Mouse (Mus musculus): ENCODE data around the gene Uqcc1. TPM values are rescaled to one million over a fixed set of nuclear protein-coding genes. Genes with fewer than 3 reads are reported as not detected.
A peak's percentile ranks its signal among the peaks of the same experiment; 100 is the strongest.

The Uqcc1 gene
- total and polyA plus RNA-seq, 3 experiments, result 35.3 to 55.2 (median 49.8) TPM

GRCm38 (mm10) chr2:155952006-155952405 is 21.9 kb upstream of the Uqcc1 start:
- DNase-seq (ENCODE audit: extremely low read depth), result no peak
- in situ Hi-C loops (cut with MboI; ENCODE audit: low pct_ligation_motif_present, low pct_unique_long_range_greater_than_20kb, low sequenced_read_pairs), result no loop called here

GRCm38 (mm10) chr2:155949362-155949761 is 19.3 kb upstream of the Uqcc1 start:
- Histone ChIP-seq H3K9me3 (replicated peaks; ENCODE audit: low read length) (no peaks in the 10 kb centered on the region), H3K79me2 (replicated peaks; ENCODE audit: control insufficient read depth, extremely low read depth, insufficient read depth, poor library complexity, severe bottlenecking) (no peaks in the 10 kb centered on the region), H3K4me1 (ENCODE audit: control insufficient read depth in 1 of 2, insufficient read depth in 2 of 2) (no peaks in the 10 kb centered on the region; a peak in 1 of 4 replicates), H3K27me3 (replicated peaks) (peaks cover 8% of the 10 kb centered on the region), H3K27ac (ENCODE audit: insufficient read depth, low read depth) (no peak overlapping the region), H3K36me3 (replicated peaks in 1 of 2; ENCODE audit: control insufficient read depth in 1 of 2, insufficient read depth in 1 of 2, low read length in 1 of 2) (no peaks in the 10 kb centered on the region), H3K4me3 (replicated peaks in 1 of 3; ENCODE audit: low read depth in 2 of 3, low read length in 2 of 3, poor library complexity in 1 of 3) (no peak overlapping the region), H3K9ac (ENCODE audit: insufficient read depth, low read depth) (no peak overlapping the region), H3K4me2 (ENCODE audit: insufficient read depth, low read depth, poor library complexity, severe bottlenecking) (no peak overlapping the region)
- dilution Hi-C loops (cut with MboI; ENCODE audit: extremely low pct_ligation_motif_present, extremely low pct_unique_long_range_greater_than_20kb, low sequenced_read_pairs) (no loop called here), in situ Hi-C loops (cut with MboI; ENCODE audit: low pct_ligation_motif_present, low pct_unique_long_range_greater_than_20kb, low sequenced_read_pairs) (loop anchor here (25.0 kb wide), 1 partner anchor 262 kb away; the partner anchor contains the start of gene Trpc4ap)
- DNase-seq (ENCODE audit: extremely low read depth), result no peak
- no peak for TF ChIP-seq E2F4 (IDR thresholded peaks at IDR 0.05; ENCODE audit: insufficient replicate concordance, low read depth, low read length)
- TF ChIP-seq UBTF (IDR thresholded peaks at IDR 0.05; ENCODE audit: low read depth, low read length), result no peak
- no peak for TF ChIP-seq TCF12 (IDR thresholded peaks at IDR 0.05; ENCODE audit: low read depth, low read length)
- TF ChIP-seq USF1 (IDR thresholded peaks at IDR 0.05; ENCODE audit: low read depth, low read length), result no peak
- no peak for TF ChIP-seq IRF4 (IDR thresholded peaks at IDR 0.05; ENCODE audit: low read depth, low read length)
- TF ChIP-seq NRF1 (IDR thresholded peaks at IDR 0.05; ENCODE audit: low read depth, low read length), result no peak
- TF ChIP-seq POLR2AphosphoS2 (IDR thresholded peaks at IDR 0.05; ENCODE audit: low read depth, low read length), result no peak
- no peak for TF ChIP-seq USF2 (conservative IDR thresholded peaks at IDR 0.05; ENCODE audit: low read depth, low read length)
- no peak for TF ChIP-seq RCOR1 (conservative IDR thresholded peaks at IDR 0.05; ENCODE audit: low read depth, low read length)
- TF ChIP-seq RAD21 (IDR thresholded peaks at IDR 0.05; ENCODE audit: low read depth, low read length), result no peak
- no peak for TF ChIP-seq BHLHE40 (IDR thresholded peaks at IDR 0.05; ENCODE audit: low read depth, low read length)
- TF ChIP-seq HCFC1 (IDR thresholded peaks at IDR 0.05; ENCODE audit: low read depth, low read length), result no peak
- TF ChIP-seq CHD1 (IDR thresholded peaks at IDR 0.05; ENCODE audit: low read depth, low read length), result no peak
- TF ChIP-seq CHD2 (IDR thresholded peaks at IDR 0.05; ENCODE audit: low read length), result no peak
- TF ChIP-seq JUN (IDR thresholded peaks at IDR 0.05; ENCODE audit: insufficient read depth, low read depth, low read length), result no peak
- no peak for TF ChIP-seq TBP (conservative IDR thresholded peaks at IDR 0.05; ENCODE audit: low read depth, low read length)
- TF ChIP-seq JUND (conservative IDR thresholded peaks at IDR 0.05; ENCODE audit: low read depth, low read length), result no peak

More at GRCm38 (mm10) chr2:155952006-155952405, 21.9 kb upstream of the Uqcc1 start:
- Histone ChIP-seq H3K4me1 (ENCODE audit: control insufficient read depth in 1 of 2, insufficient read depth in 2 of 2) (0 out of 4 replicates have a peak, but pooled peaks cover 0 to under 1% of the 10 kb centered on the region in 2 experiments), H3K9ac (ENCODE audit: insufficient read depth, low read depth) (no peak overlapping the region), H3K27me3 (replicated peaks) (peaks cover 11% of the 10 kb centered on the region), H3K79me2 (replicated peaks; ENCODE audit: control insufficient read depth, extremely low read depth, insufficient read depth, poor library complexity, severe bottlenecking) (0 out of 2 replicates have a peak, but pooled peaks cover 3% of the 10 kb centered on the region), H3K9me3 (replicated peaks; ENCODE audit: low read length) (no peaks in the 10 kb centered on the region), H3K36me3 (replicated peaks in 1 of 2; ENCODE audit: control insufficient read depth in 1 of 2, insufficient read depth in 1 of 2, low read length in 1 of 2) (no peaks in the 10 kb centered on the region), H3K4me3 (replicated peaks in 1 of 3; ENCODE audit: low read depth in 2 of 3, low read length in 2 of 3, poor library complexity in 1 of 3) (no peak overlapping the region), H3K27ac (ENCODE audit: insufficient read depth, low read depth) (no peak overlapping the region), H3K4me2 (ENCODE audit: insufficient read depth, low read depth, poor library complexity, severe bottlenecking) (no peak overlapping the region)
- dilution Hi-C loops (cut with MboI; ENCODE audit: extremely low pct_ligation_motif_present, extremely low pct_unique_long_range_greater_than_20kb, low sequenced_read_pairs), result no loop called here
- peak; percentile 55 to 72; a peak in 3 of 4 replicates for TF ChIP-seq CTCF (conservative IDR thresholded peaks at IDR 0.05 in 1 of 2, IDR thresholded peaks at IDR 0.05 in 1 of 2; ENCODE audit: low read depth in 2 of 2, low read length in 2 of 2)
- TF ChIP-seq JUN (IDR thresholded peaks at IDR 0.05; ENCODE audit: insufficient read depth, low read depth, low read length), result no peak
- peak; percentile 55 for TF ChIP-seq SMC3 (IDR thresholded peaks at IDR 0.05; ENCODE audit: low read depth, low read length)
- TF ChIP-seq RAD21 (IDR thresholded peaks at IDR 0.05; ENCODE audit: low read depth, low read length), result peak; percentile 70

All from CH12.LX (cell line).